Mouse (Mus musculus): ENCODE measurements around the gene Gm10300. TPM values are rescaled to one million over a fixed set of nuclear protein-coding genes. Genes with fewer than 3 reads are reported as not detected.

The Gm10300 gene
- under 1 TPM; 0.24 to 0.61 TPM for total RNA-seq (2023)

GRCm38 (mm10) chr4:132074077-132074932 is at the start of gene Gm10300:
Gm10300 (plus strand) TSS chr4:132074697.

GRCm38 (mm10) chr4:132074933-132075769 is 654 bp downstream of the Gm10300 start, which contains the start of gene Epb41:
Epb41 (minus strand) TSS chr4:132075321.

Other genes starting within 250 kb of the Gm10300 start
- gene Ptpru, start 236.4 kb upstream of the Gm10300 start, total RNA-seq (2023) = not detected
- 10 to 100 TPM; 25.1 to 25.9 TPM for gene Mecr, start 231.2 kb upstream of the Gm10300 start, total RNA-seq (2023)
- 10 to 100 TPM; 89.8 to 98.1 TPM for gene Srsf4, start 201.1 kb upstream of the Gm10300 start, total RNA-seq (2023)
- gene Tmem200b, start 152.9 kb upstream of the Gm10300 start, total RNA-seq (2023) = not detected
- gene Epb41, start 624 bp downstream of the Gm10300 start, total RNA-seq (2023) = 100 to 1,000 TPM; 135 to 145 TPM
- gene Oprd1, start 69.8 kb downstream of the Gm10300 start, total RNA-seq (2023) = not detected
- 10 to 100 TPM; 76.0 to 85.7 TPM for gene Ythdf2, start 137.6 kb downstream of the Gm10300 start, total RNA-seq (2023)
- 10 to 100 TPM; 39.5 to 42.0 TPM for gene Gmeb1, start 186.9 kb downstream of the Gm10300 start, total RNA-seq (2023)
- 10 to 100 TPM; 37.3 to 42.9 TPM for gene Taf12, start 199.7 kb downstream of the Gm10300 start, total RNA-seq (2023)
- gene Rab42, start 228.7 kb downstream of the Gm10300 start, total RNA-seq (2023) = not detected